Mouse (Mus musculus): ENCODE results near the gene Wnt3. TPM values are rescaled to one million over a fixed set of nuclear protein-coding genes. Genes with fewer than 3 reads are reported as not detected.

Gene Wnt3
- polyA plus RNA-seq, 1 experiment from 2014 or later, result 14.2 TPM

DNA sequence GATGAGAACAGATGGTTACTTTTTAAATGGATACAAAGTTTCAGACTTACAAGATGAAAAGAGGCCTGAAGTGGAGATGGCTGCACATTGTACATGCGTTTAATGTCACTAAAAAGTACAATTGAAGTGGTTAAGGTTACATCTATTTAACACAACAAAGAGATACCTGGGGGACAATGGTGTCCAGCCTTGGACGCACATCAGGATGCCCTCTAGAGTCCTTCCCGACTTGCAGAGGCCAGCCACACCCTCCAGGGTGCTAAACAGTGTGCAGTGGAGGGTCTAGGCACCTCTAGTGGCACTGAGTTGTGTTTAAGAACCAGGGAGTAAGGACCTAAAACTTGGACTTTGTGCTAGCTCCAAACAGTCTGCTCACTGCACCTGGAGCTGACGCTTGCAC lies 90.5 kb downstream of the Wnt3 start:
- ATAC-seq (ENCODE audit: low FRiP score) (no peak), DNase-seq (ENCODE audit: low spot score, missing footprints) (no peak)
- WGBS, result 86% methylated on average over 4 of the region's 4 CpGs
- Histone ChIP-seq H3K27me3 (ENCODE audit: control insufficient read depth, insufficient read depth, low read length) (no peaks in the 10 kb centered on the region), H3K4me3 (ENCODE audit: low read depth, low read length) (no peak overlapping the region), H3K27ac (ENCODE audit: low read depth, low read length) (no peak overlapping the region), H3K4me2 (no peak overlapping the region), H3K9ac (ENCODE audit: low read length) (no peak overlapping the region), H3K36me3 (ENCODE audit: control insufficient read depth, insufficient read depth, low read length) (peaks cover 2% of the 10 kb centered on the region; the same call in 1 of the 2 replicates), H3K4me1 (ENCODE audit: control insufficient read depth, insufficient read depth, low read length) (peaks cover 7% of the 10 kb centered on the region), H3K9me3 (ENCODE audit: control insufficient read depth, low read length) (no peaks in the 10 kb centered on the region)

DNA sequence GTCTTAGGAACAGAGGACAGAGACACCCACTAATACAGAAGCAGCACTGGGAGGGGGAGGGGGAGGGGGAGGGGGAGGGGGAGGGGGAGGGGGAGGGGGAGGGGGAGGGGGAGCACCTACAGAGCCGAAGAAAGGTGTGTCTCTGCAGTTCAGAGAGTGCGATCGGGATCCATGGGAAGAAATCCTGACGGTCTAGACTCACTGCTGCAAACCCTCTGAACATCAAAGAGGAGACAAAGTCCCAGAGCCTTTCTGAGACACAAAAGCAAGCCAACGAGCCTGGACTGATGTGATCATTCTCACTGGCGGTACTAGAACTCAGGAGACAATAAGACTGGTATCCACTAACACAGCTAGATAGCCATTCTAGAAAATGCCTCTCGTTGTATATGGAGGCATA lies 91.4 kb downstream of the Wnt3 start:
- 60% methylated on average over 7 of the region's 7 CpGs for WGBS
- Histone ChIP-seq H3K27me3 (ENCODE audit: control insufficient read depth, insufficient read depth, low read length) (no peaks in the 10 kb centered on the region), H3K36me3 (ENCODE audit: control insufficient read depth, insufficient read depth, low read length) (peaks cover 2% of the 10 kb centered on the region; the same call in 1 of the 2 replicates), H3K4me2 (no peak overlapping the region), H3K9me3 (ENCODE audit: control insufficient read depth, low read length) (no peaks in the 10 kb centered on the region), H3K27ac (ENCODE audit: low read depth, low read length) (no peak overlapping the region), H3K9ac (ENCODE audit: low read length) (no peak overlapping the region), H3K4me3 (ENCODE audit: low read depth, low read length) (no peak overlapping the region), H3K4me1 (ENCODE audit: control insufficient read depth, insufficient read depth, low read length) (no peaks in the 10 kb centered on the region; the same call in 1 of the 2 replicates)
- DNase-seq (ENCODE audit: low spot score, missing footprints) (no peak), ATAC-seq (ENCODE audit: low FRiP score) (no peak)

Other genes with a start within 250 kb of the Wnt3 start
- not detected in 2 replicates for gene Gm884, start 153.0 kb upstream of the Wnt3 start, polyA plus RNA-seq (2014; fragmentation: Nextera tagmentation; extraction: Ambion mirVana)
- gene Lyzl6, start 135.3 kb upstream of the Wnt3 start, polyA plus RNA-seq (2014; fragmentation: Nextera tagmentation; extraction: Ambion mirVana), result not detected in 2 replicates
- gene Rprml, start 124.6 kb upstream of the Wnt3 start, polyA plus RNA-seq (2014; fragmentation: Nextera tagmentation; extraction: Ambion mirVana), result not detected in 2 replicates
- 87.8 and 90.9 TPM in 2 replicates for gene Gosr2, start 76.3 kb upstream of the Wnt3 start, polyA plus RNA-seq (2014; fragmentation: Nextera tagmentation; extraction: Ambion mirVana)
- gene Wnt9b, start 24.3 kb upstream of the Wnt3 start, polyA plus RNA-seq (2014; fragmentation: Nextera tagmentation; extraction: Ambion mirVana), result 0.25 and 0.36 TPM in 2 replicates
- 59.1 and 65.4 TPM in 2 replicates for gene Nsf, start 179.9 kb downstream of the Wnt3 start, polyA plus RNA-seq (2014; fragmentation: Nextera tagmentation; extraction: Ambion mirVana)
- 152 and 162 TPM in 2 replicates for gene Arf2, start 192.6 kb downstream of the Wnt3 start, polyA plus RNA-seq (2014; fragmentation: Nextera tagmentation; extraction: Ambion mirVana)

Measured in midbrain, embryonic 11.5 days (tissue).